Mouse (Mus musculus) heart, adult 2 months (tissue): ENCODE results near the gene 1600014C10Rik.

Source experiments
- CTCF ChIP-seq: fragments of 200-600 bp; IDR thresholded peaks from 2 replicates; pipeline ENCODE4 v1.8.1; 2022; ENCODE audit warnings: antibody characterized with exemption, mild to moderate bottlenecking, moderate library complexity
- EP300 ChIP-seq: fragments of 200-500 bp; IDR thresholded peaks from 2 replicates; pipeline ENCODE4 v1.6.1; 2011; ENCODE audit warnings: low read depth, low read length, control low read depth; ENCODE audit not compliant: insufficient read depth
- POLR2A ChIP-seq: fragments of 200-500 bp; IDR thresholded peaks from 2 replicates; pipeline ENCODE4 v1.6.1; 2011; ENCODE audit warnings: mild to moderate bottlenecking, low read depth, low read length, control low read depth; ENCODE audit not compliant: insufficient read depth

DNA sequence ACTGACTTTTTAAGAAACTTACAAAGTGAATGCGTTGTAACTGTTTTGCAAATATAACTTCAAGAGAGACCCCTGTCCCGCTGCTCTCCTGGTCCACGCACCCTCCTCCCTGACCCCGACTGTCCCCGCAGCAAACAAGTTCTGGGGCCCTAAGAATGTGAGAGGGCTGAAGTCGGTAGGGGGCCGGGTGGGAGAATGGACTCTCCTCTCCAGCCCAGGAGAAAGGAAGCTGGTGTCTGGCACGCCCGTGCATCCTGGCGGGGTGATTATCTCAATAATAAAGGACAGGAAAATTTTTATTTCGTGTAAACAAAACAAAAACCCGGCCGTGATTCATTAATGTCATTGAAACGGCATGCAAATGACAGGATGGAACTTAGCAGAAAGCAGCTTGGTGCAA lies 9.1 kb upstream of the 1600014C10Rik start:
- TF ChIP-seq CTCF (no peak), EP300 (no peak), POLR2A (no peak)
